Mouse (Mus musculus) spleen, postnatal 4 days (tissue): ENCODE data around the gene Tmem132c.
A peak's percentile ranks its signal among the peaks of the same experiment; 100 is the strongest.

ENCODE experiments used
- DNase-seq, 2 experiments: peaks; one replicate each; pipeline ENCODE4 v3.0.0; 2022; ENCODE audit warnings: low spot score in 2 of 2

The Tmem132c gene

GRCm38 (mm10) chr5:127602996-127603395 is 361.4 kb downstream of the Tmem132c start:
- no peak for DNase-seq

- no peak for DNase-seq
These were observed 365.9 kb downstream of the Tmem132c start for GRCm38 (mm10) chr5:127607507-127607906.

- DNase-seq, result no peak
These were observed 367.6 kb downstream of the Tmem132c start for GRCm38 (mm10) chr5:127609191-127609714.

DNA sequence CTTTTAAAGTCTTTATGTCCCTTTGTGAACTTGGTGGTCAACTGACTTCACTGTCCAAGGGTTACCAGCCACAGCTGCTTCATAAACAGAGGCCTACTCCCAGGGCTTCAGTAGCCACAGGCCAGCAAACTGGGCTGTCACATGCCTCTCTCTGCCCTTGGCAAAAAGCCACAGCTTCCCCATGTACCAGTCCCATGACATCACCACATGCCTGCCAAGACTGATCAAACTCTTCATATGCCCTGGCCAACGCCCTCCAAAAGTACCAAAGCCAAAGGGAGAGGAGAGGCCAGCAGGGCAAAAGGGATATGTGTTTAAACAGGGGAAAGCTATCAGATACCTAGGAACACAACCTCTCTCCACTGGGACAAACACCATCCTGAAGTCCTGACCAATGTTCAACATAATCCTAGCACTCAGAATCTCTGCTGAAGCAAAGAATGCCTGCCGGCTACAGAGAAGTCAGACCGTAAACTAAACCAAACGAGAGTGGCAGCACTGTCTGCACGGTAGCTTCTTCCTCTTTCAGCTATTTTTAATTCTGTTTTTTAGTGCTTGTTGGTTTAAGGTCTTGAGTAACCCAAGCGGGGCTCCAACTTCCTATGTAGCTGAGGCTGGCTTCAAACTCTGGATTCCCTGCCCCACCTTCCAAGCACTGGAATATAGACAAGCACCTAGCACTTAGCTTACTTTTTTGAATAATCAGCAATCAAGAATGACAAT is 369.3 kb downstream of the Tmem132c start:
- peak; percentile 60 to 71 for DNase-seq

DNA sequence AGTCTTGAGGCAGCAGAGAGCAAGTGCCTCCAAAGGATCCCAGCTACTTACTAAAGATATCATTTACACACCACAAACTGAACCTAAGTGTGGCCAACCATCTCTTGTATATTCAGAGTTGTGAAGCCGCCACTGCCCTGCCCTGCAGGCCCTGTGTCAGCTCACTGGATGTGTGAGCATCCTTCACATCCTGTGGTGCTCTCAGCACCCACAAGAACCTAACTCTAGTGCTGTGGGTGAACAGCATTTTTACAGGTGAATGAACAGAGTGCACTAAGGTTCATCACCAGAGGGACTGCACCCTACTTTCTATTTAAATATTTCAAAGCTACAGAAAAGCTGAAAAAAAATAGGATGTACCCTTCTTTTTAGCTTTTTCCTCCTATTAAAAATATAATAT is 370.3 kb downstream of the Tmem132c start:
- DNase-seq, result no peak

GRCm38 (mm10) chr5:127612397-127612796 is 370.8 kb downstream of the Tmem132c start:
- DNase-seq, result no peak
